Mouse (Mus musculus) right cerebral cortex, adult 2 months (tissue): ENCODE results near the gene Eno4.
"Not testable (repeated sequence)": the region's sequence is repeated elsewhere in the genome, so short reads cannot be mapped to it uniquely, and the experiment has no call there.

ENCODE experiments used
- DNase-seq, 2 experiments: peaks; one replicate each; pipeline ENCODE4 v3.0.0; 2021 to 2022; ENCODE audit warnings: low spot score in 2 of 2

The Eno4 gene

GRCm38 (mm10) chr19:58942841-58943828 is at the start of gene Eno4, which contains the start of gene Hspa12a:
Gene Eno4, plus strand, starts transcription at chr19:58943425.
Gene Hspa12a, minus strand, starts transcription at chr19:58943654.
- DNase-seq: peak; percentile 93 to 96

- DNase-seq: peak; percentile 57 to 61
Measured at GRCm38 (mm10) chr19:58896216-58896615, 47.0 kb upstream of the Eno4 start.

- not testable (repeated sequence) for DNase-seq
Measured at GRCm38 (mm10) chr19:58900471-58900870, 42.8 kb upstream of the Eno4 start.

- DNase-seq: no peak
Measured at GRCm38 (mm10) chr19:58903079-58903898, 39.9 kb upstream of the Eno4 start.

GRCm38 (mm10) chr19:58903899-58904327 is 39.3 kb upstream of the Eno4 start:
- peak; percentile 93 to 96 for DNase-seq

- DNase-seq: no peak
Measured at GRCm38 (mm10) chr19:58906685-58907084, 36.5 kb upstream of the Eno4 start.

GRCm38 (mm10) chr19:58908018-58908417 is 35.2 kb upstream of the Eno4 start:
- no peak for DNase-seq

- no peak for DNase-seq
Measured at GRCm38 (mm10) chr19:58910941-58911368, 32.3 kb upstream of the Eno4 start.

- peak; percentile 81 to 82 for DNase-seq
Measured at GRCm38 (mm10) chr19:58911386-58911785, 31.8 kb upstream of the Eno4 start.

- no peak for DNase-seq
Measured at GRCm38 (mm10) chr19:58913301-58913700, 29.9 kb upstream of the Eno4 start.

- DNase-seq: no peak
Measured at GRCm38 (mm10) chr19:58918597-58918996, 24.6 kb upstream of the Eno4 start.

GRCm38 (mm10) chr19:58919148-58919547 is 24.1 kb upstream of the Eno4 start:
- DNase-seq: no peak

- DNase-seq: no peak
Measured at GRCm38 (mm10) chr19:58931081-58931800, 12.0 kb upstream of the Eno4 start.

- DNase-seq: no peak
Measured at GRCm38 (mm10) chr19:58933062-58933461, 10.2 kb upstream of the Eno4 start.

- DNase-seq: no peak
Measured at GRCm38 (mm10) chr19:58945959-58946358, 2.7 kb downstream of the Eno4 start.

GRCm38 (mm10) chr19:58951521-58951920 is 8.3 kb downstream of the Eno4 start:
- no peak for DNase-seq

GRCm38 (mm10) chr19:58952236-58952635 is 9.0 kb downstream of the Eno4 start:
- no peak for DNase-seq

GRCm38 (mm10) chr19:58954779-58955178 is 11.6 kb downstream of the Eno4 start:
- DNase-seq: no peak

GRCm38 (mm10) chr19:58963011-58963410 is 19.8 kb downstream of the Eno4 start:
- DNase-seq: no peak

GRCm38 (mm10) chr19:58968731-58969506 is 25.7 kb downstream of the Eno4 start:
- no peak for DNase-seq

GRCm38 (mm10) chr19:58970826-58971225 is 27.6 kb downstream of the Eno4 start:
- no peak for DNase-seq
